Mouse (Mus musculus) hindbrain, embryonic 10.5 days (tissue): Measurements from ENCODE around the gene Map4k2. TPM values are rescaled to one million over a fixed set of nuclear protein-coding genes. Genes with fewer than 3 reads are reported as not detected.

Source experiments
- DNase-seq: peaks from one replicate; pipeline ENCODE4 v3.0.0-alpha.2; 2017; ENCODE audit warnings: low spot score
- H3K27ac ChIP-seq: fragments of 300-500 bp; sonication (generic); 2 replicates; pipeline ENCODE4 v1.5.1; 2016; ENCODE audit warnings: mild to moderate bottlenecking, moderate library complexity
- H3K27me3 ChIP-seq: fragments of 300-500 bp; sonication (generic); 2 replicates; pipeline ENCODE4 v1.6.1; 2016; ENCODE audit warnings: mild to moderate bottlenecking; ENCODE audit not compliant: poor library complexity, insufficient read depth, severe bottlenecking
- H3K36me3 ChIP-seq: fragments of 300-500 bp; sonication (generic); 2 replicates; pipeline ENCODE4 v1.6.1; 2016; ENCODE audit warnings: mild to moderate bottlenecking, moderate library complexity
- H3K4me1 ChIP-seq: fragments of 300-500 bp; sonication (generic); replicated peaks from 2 replicates; pipeline ENCODE4 v1.6.1; 2016; ENCODE audit warnings: mild to moderate bottlenecking
- H3K4me3 ChIP-seq: fragments of 300-500 bp; sonication (generic); 2 replicates; pipeline ENCODE4 v1.5.1; 2016; ENCODE audit warnings: mild to moderate bottlenecking, moderate library complexity
- H3K9me3 ChIP-seq: fragments of 300-500 bp; sonication (generic); 2 replicates; pipeline ENCODE4 v1.6.1; 2016; ENCODE audit warnings: mild to moderate bottlenecking, moderate library complexity
- whole genome bisulfite sequencing: fragments of 180-500 bp; shearing (Covaris S2); methylation state at CpG from one replicate; pipeline ENCODE4 v1.1.7; 2016; 5-methylcytosine and 5-hydroxymethylcytosine counted together
- polyA plus RNA-seq: library from polyadenylated mRNA; unstranded; fragments of >200 nt; fragmentation: Nextera tagmentation; extraction: Ambion mirVana; gene quantifications from 2 replicates; pipeline ENCODE4 v1.2.1, GENCODE M21; 2016

The Map4k2 gene
- polyA plus RNA-seq, 1 experiment from 2014 or later, result 13.1 TPM

DNA sequence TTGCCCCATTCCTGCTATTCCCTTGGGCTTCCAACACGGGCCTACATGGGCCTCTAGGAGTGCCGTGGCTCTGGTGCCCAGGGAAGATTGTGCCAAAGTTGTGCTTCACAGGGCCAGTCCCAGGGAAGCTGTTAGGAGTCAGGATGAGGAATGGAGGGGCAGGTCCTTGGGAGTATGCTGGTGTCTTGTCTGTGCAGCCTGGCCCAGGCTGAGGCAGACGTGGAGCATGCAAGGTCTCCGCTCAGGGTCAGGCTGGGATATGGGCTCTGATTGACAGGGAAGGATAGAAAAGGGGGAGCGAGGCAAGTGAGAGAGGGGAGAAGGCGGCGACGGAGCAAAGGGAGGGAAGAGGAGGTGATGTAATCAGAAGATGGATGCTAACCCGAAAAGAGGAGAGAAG is 16.2 kb upstream of the Map4k2 start:
- DNase-seq, result no peak
- Histone ChIP-seq H3K27ac (no peak overlapping the region), H3K4me3 (no peak overlapping the region), H3K4me1 (no peaks in the 10 kb centered on the region), H3K9me3 (no peaks in the 10 kb centered on the region), H3K36me3 (peaks cover 34% of the 10 kb centered on the region), H3K27me3 (no peaks in the 10 kb centered on the region)
- WGBS, result 83% methylated on average over 9 of the region's 9 CpGs

- Histone ChIP-seq H3K9me3 (no peaks in the 10 kb centered on the region), H3K4me1 (peaks cover 29% of the 10 kb centered on the region), H3K4me3 (peak overlapping the region; percentile 38; the same call in 1 of the 2 replicates), H3K36me3 (no peaks in the 10 kb centered on the region), H3K27ac (no peak overlapping the region), H3K27me3 (no peaks in the 10 kb centered on the region)
- no peak for DNase-seq
- WGBS, result 75% methylated on average over 5 of the region's 5 CpGs
Observed at GRCm38 (mm10) chr19:6331178-6331577, 9.8 kb upstream of the Map4k2 start.

DNA sequence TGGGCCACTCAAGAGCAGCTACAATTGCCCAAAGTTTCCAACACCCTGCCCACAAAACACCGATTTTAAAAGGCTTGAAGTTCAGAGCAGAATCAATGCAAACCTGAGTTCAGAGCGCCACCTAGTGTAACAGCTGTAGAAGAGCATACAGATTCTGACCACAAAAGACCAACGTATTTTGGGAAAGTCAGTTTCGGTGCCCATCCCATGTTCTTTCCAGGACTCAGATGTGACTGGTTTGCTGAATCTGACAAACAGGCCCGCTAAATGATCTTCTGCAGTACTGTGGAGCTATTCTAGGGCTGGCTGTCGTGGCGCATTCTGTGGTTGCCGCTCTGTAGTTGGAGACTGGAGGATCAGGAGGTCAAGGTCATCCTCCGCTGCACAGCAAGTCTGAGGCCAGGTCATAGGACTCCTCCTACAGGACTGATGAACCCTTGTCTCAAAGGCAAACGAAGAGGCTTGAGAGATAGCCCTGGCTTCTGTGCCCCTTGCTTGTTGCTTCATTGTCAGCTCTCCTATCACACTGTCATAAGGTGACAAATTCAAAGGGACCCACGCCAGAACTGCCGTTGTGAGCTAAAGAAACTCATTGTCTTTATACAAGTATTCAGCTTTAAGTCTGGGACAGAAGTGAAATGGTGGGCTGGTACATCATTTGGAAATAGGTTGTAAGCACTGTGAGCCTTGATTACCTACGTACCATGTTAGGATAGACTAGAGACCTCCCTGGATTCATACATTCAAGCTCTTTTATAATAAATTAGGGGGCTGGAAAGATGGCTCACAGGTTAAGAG is 9.0 kb upstream of the Map4k2 start:
- 23% methylated on average over 13 of the region's 13 CpGs for WGBS
- Histone ChIP-seq H3K9me3 (no peaks in the 10 kb centered on the region), H3K4me1 (peaks cover 36% of the 10 kb centered on the region), H3K27ac (peak overlapping the region; percentile 82), H3K36me3 (peaks cover 5% of the 10 kb centered on the region), H3K4me3 (peak overlapping the region; percentile 38), H3K27me3 (no peaks in the 10 kb centered on the region)
- DNase-seq, result peak; percentile 58

DNA sequence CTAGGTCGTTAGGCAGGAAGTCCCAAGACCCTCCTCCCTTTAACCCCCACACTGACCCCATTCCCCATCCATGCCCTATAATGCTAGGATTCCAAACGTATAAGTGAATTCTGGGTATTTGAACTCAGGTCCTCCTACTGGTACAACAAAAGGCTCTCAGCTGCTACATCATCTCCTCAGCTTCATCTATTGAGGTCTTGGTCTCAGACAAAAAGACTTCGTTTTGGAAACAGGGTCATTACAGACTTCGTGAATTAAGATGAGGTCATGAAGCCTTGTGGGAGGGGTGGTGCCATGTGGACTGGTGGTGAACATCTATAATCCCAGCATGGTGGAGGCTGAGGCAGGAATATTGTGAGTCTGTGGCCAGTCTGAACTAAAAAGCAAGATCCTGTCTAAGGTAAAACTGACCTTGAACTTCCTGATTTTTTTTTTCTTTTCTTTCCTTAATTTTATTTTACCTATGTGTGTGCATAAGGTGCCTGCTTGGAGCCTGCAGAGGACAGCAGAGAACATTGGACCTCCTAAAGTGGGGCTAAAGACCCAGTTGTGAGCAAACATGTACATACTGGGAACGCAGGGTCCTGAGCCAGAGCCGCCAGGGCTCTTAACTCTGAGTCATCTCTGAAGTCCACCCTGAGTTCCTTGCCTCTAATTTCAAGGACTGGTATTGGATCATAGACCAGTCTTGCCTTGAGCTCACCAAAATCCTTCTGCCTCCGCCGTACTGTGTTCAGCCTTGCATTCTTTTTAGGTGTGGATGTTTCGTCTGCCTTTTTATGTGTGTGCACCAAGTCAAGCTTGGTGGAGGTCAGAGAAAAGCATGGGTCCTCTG is 7.0 kb upstream of the Map4k2 start:
- 74% methylated on average over 9 of the region's 9 CpGs for WGBS

GRCm38 (mm10) chr19:6334673-6335457 is 6.1 kb upstream of the Map4k2 start, which contains the start of gene Men1:
Men1 (plus strand) TSS chr19:6334979.
- WGBS, result under 1% methylated on average over 43 of the region's 43 CpGs
- DNase-seq, result peak; percentile 95
- H3K9me3 ChIP-seq, result no peaks in the 10 kb centered on the region
- peaks cover 34% of the 10 kb centered on the region for H3K36me3 ChIP-seq
- H3K4me1 ChIP-seq, result peaks cover 52% of the 10 kb centered on the region
- H3K27me3 ChIP-seq, result no peaks in the 10 kb centered on the region
- peak within 1 kb of the TSS; percentile 85 for H3K4me3 ChIP-seq
- peak within 1 kb of the TSS; percentile 90 for H3K27ac ChIP-seq

More for the DNA sequence above, 7.0 kb upstream of the Map4k2 start:
- Histone ChIP-seq H3K36me3 (peaks cover 25% of the 10 kb centered on the region), H3K4me1 (peaks cover 44% of the 10 kb centered on the region), H3K27ac (peak overlapping the region; percentile 90), H3K4me3 (peak overlapping the region; percentile 85), H3K9me3 (no peaks in the 10 kb centered on the region), H3K27me3 (no peaks in the 10 kb centered on the region)
- no peak for DNase-seq

- Histone ChIP-seq H3K27ac (peak overlapping the region; percentile 90), H3K27me3 (no peaks in the 10 kb centered on the region), H3K4me1 (peaks cover 57% of the 10 kb centered on the region), H3K4me3 (peak overlapping the region; percentile 85), H3K36me3 (peaks cover 40% of the 10 kb centered on the region), H3K9me3 (no peaks in the 10 kb centered on the region)
- WGBS, result under 1% methylated on average over 25 of the region's 25 CpGs
- no peak for DNase-seq
Observed at GRCm38 (mm10) chr19:6335458-6335827, 5.5 kb upstream of the Map4k2 start.

DNA sequence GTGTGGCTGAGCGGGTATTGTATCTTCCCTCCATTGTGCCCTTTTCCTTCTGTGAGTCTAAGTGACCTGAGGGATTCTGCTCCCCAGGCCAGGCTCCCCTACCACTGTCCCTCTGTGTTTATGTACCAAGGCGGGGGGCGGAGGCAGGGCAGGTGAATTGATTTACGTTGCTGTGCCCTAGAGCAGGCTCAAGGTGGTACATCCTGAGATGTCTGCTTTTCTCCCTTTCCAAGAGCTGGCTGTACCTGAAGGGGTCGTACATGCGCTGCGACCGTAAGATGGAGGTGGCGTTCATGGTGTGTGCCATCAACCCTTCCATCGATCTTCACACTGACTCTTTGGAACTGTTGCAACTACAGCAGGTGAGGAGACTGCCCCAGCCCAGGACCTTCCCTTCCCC is 4.0 kb upstream of the Map4k2 start:
- peaks cover 64% of the 10 kb centered on the region for H3K4me1 ChIP-seq
- peaks cover 42% of the 10 kb centered on the region for H3K36me3 ChIP-seq
- H3K27ac ChIP-seq, result 0 out of 2 replicates have a peak overlapping the region, but pooled peaks have one; percentile 42
- H3K4me3 ChIP-seq, result peak overlapping the region; percentile 85
- no peak for DNase-seq
- no peaks in the 10 kb centered on the region for H3K9me3 ChIP-seq
- WGBS, result 93% methylated on average over 10 of the region's 10 CpGs
- peaks cover 5% of the 10 kb centered on the region; the same call in 1 of the 2 replicates for H3K27me3 ChIP-seq

GRCm38 (mm10) chr19:6338171-6338570 is 2.8 kb upstream of the Map4k2 start:
- peaks cover 5% of the 10 kb centered on the region; the same call in 1 of the 2 replicates for H3K27me3 ChIP-seq
- 93% methylated on average over 7 of the region's 7 CpGs for WGBS
- DNase-seq, result no peak
- H3K4me3 ChIP-seq, result no peak overlapping the region; the same call in 1 of the 2 replicates
- no peak overlapping the region for H3K27ac ChIP-seq
- H3K4me1 ChIP-seq, result peaks cover 72% of the 10 kb centered on the region
- H3K9me3 ChIP-seq, result no peaks in the 10 kb centered on the region
- H3K36me3 ChIP-seq, result peaks cover 54% of the 10 kb centered on the region

GRCm38 (mm10) chr19:6338716-6339115 is 2.2 kb upstream of the Map4k2 start:
- peak overlapping the region; percentile 76; the same call in 1 of the 2 replicates for H3K4me3 ChIP-seq
- H3K9me3 ChIP-seq, result no peaks in the 10 kb centered on the region
- peaks cover 60% of the 10 kb centered on the region for H3K36me3 ChIP-seq
- no peak overlapping the region for H3K27ac ChIP-seq
- WGBS, result 92% methylated on average over 11 of the region's 11 CpGs
- peaks cover 74% of the 10 kb centered on the region for H3K4me1 ChIP-seq
- peaks cover 5% of the 10 kb centered on the region; the same call in 1 of the 2 replicates for H3K27me3 ChIP-seq
- DNase-seq, result no peak

- peaks cover 64% of the 10 kb centered on the region for H3K36me3 ChIP-seq
- peak overlapping the region; percentile 76 for H3K4me3 ChIP-seq
- no peaks in the 10 kb centered on the region for H3K9me3 ChIP-seq
- H3K27me3 ChIP-seq, result peaks cover 5% of the 10 kb centered on the region; the same call in 1 of the 2 replicates
- no peak overlapping the region for H3K27ac ChIP-seq
- WGBS, result 94% methylated on average over 6 of the region's 6 CpGs
- no peak for DNase-seq
- H3K4me1 ChIP-seq, result peaks cover 72% of the 10 kb centered on the region
Observed at GRCm38 (mm10) chr19:6339191-6339590, 1.7 kb upstream of the Map4k2 start.

GRCm38 (mm10) chr19:6339890-6340504 is 938 bp upstream of the Map4k2 start:
- peak overlapping the region; percentile 76; the same call in 1 of the 2 replicates for H3K4me3 ChIP-seq
- no peak for DNase-seq
- no peaks in the 10 kb centered on the region for H3K9me3 ChIP-seq
- no peak overlapping the region for H3K27ac ChIP-seq
- H3K4me1 ChIP-seq, result peaks cover 66% of the 10 kb centered on the region
- 70% methylated on average over 15 of the region's 15 CpGs for WGBS
- H3K36me3 ChIP-seq, result peaks cover 72% of the 10 kb centered on the region
- peaks cover 5% of the 10 kb centered on the region; the same call in 1 of the 2 replicates for H3K27me3 ChIP-seq
